Comparison of ENCODE assay signal across 6 mouse cellular contexts in genomic region chr8:105232321-105232693, GRCm38 (mm10). TPM values are rescaled to one million over a fixed set of nuclear protein-coding genes. Genes with fewer than 3 reads are reported as not detected.
A peak's percentile ranks its signal among the peaks of the same experiment; 100 is the strongest.
DNase-seq lines count a peak whose midpoint lies in the region; TF ChIP-seq lines count a peak whose summit lies in the region.
"Not testable (repeated sequence)": the region's sequence is repeated elsewhere in the genome, so short reads cannot be mapped to it uniquely, and the experiment has no call there.

No protein-coding gene starts in this region.

- TF ChIP-seq EP300 in ES-Bruce4 (IDR thresholded peaks at IDR 0.05; ENCODE audit: insufficient read depth, low read depth, low read length): 0 out of 2 replicates have a peak, but pooled peaks have one; percentile 22

- peak overlapping the region; percentile 59; the same call in 1 of the 2 replicates for H3K9ac ChIP-seq in ES-Bruce4 (ENCODE audit: low read depth, poor library complexity, severe bottlenecking)

- not testable (repeated sequence) for H3K9me3 ChIP-seq in E14TG2a.4 (ENCODE audit: low read length); ES-Bruce4 (replicated peaks; ENCODE audit: control insufficient read depth, insufficient read depth, low read length, poor library complexity, severe bottlenecking)

- peak; percentile 56 for DNase-seq in ES-CJ7 (ENCODE audit: low read depth, low spot score)
- DNase-seq in R1 (ENCODE audit: low read depth, low spot score): peak; percentile 63
- DNase-seq in ZHBTc4 (ENCODE audit: low read depth, low spot score): peak; percentile 54
- DNase-seq in gastrocnemius, adult 2 months: not testable (repeated sequence)

- intact Hi-C loops in gastrocnemius, adult 2 months (cut with DNase I): not testable (repeated sequence)

- TF ChIP-seq CTCF in E14TG2a.4 (conservative IDR thresholded peaks at IDR 0.05; ENCODE audit: low read length); ES-Bruce4 (IDR thresholded peaks at IDR 0.05; ENCODE audit: low read depth, low read length); gastrocnemius, adult 2 months (IDR thresholded peaks at IDR 0.05): not testable (repeated sequence)

- peaks cover 97% of the 10 kb centered on the region for H3K4me1 ChIP-seq in E14TG2a.4 (replicated peaks; ENCODE audit: low read depth, low read length)
- not testable (repeated sequence) for H3K4me1 ChIP-seq in ES-Bruce4 (ENCODE audit: control insufficient read depth, insufficient read depth, low read length)

- peak overlapping the region; percentile 5; the same call in 1 of the 2 replicates for H3K4me3 ChIP-seq in E14TG2a.4 (replicated peaks; ENCODE audit: low read length)
- H3K4me3 ChIP-seq in ES-Bruce4 (ENCODE audit: low read depth, low read length); gastrocnemius, adult 2 months: not testable (repeated sequence)

- H3K27ac ChIP-seq in ES-Bruce4 (ENCODE audit: insufficient read depth, low read length): not testable (repeated sequence)
- peak overlapping the region; percentile 86; the same call in 1 of the 2 replicates for H3K27ac ChIP-seq in gastrocnemius, adult 2 months

- H3K27me3 ChIP-seq in E14TG2a.4 (ENCODE audit: insufficient read depth, low read length); ES-Bruce4 (ENCODE audit: control insufficient read depth, insufficient read depth, low read length, poor library complexity, severe bottlenecking): not testable (repeated sequence)

- peaks cover 53% of the 10 kb centered on the region for H3K36me3 ChIP-seq in E14TG2a.4 (ENCODE audit: insufficient read depth, low read length)
- peaks cover 39% of the 10 kb centered on the region for H3K36me3 ChIP-seq in ES-Bruce4 (ENCODE audit: control insufficient read depth, insufficient read depth, low read length, poor library complexity, severe bottlenecking)

- not testable (repeated sequence) for TF ChIP-seq POLR2A in ES-Bruce4 (IDR thresholded peaks at IDR 0.05; ENCODE audit: insufficient read depth, low read length)

RNA-seq across cellular contexts. Expression of gene D230025D16Rik, which starts 7.4 kb away (rescaled TPM):
- 88.0 and 90.7 TPM in 2 replicates for polyA plus RNA-seq in ES-Bruce4 (2011; ENCODE audit: insufficient read depth, insufficient read length, low read depth, missing spikeins)
- 10 to 100 TPM; 28.1 to 33.1 TPM for total RNA-seq in gastrocnemius, adult 2 months (2021)

RNA-seq across cellular contexts. Expression of gene B3gnt9, which starts 22.6 kb away (rescaled TPM):
- polyA plus RNA-seq in ES-Bruce4 (2011; ENCODE audit: insufficient read depth, insufficient read length, low read depth, missing spikeins): 0.37 and 0.67 TPM in 2 replicates
- 1 to 10 TPM; 1.8 to 3.5 TPM for total RNA-seq in gastrocnemius, adult 2 months (2021)

RNA-seq across cellular contexts. Expression of gene Tradd, which starts 32.1 kb away (rescaled TPM):
- 4.7 and 5.6 TPM in 2 replicates for polyA plus RNA-seq in ES-Bruce4 (2011; ENCODE audit: insufficient read depth, insufficient read length, low read depth, missing spikeins)
- total RNA-seq in gastrocnemius, adult 2 months (2021): 1 to 10 TPM; 2.4 to 2.9 TPM

RNA-seq across cellular contexts. Expression of gene Fbxl8, which starts 32.1 kb away (rescaled TPM):
- 1.5 and 1.9 TPM in 2 replicates for polyA plus RNA-seq in ES-Bruce4 (2011; ENCODE audit: insufficient read depth, insufficient read length, low read depth, missing spikeins)
- 1 to 10 TPM; 1.0 to 1.1 TPM for total RNA-seq in gastrocnemius, adult 2 months (2021)

RNA-seq across cellular contexts. Expression of gene Hsf4, which starts 37.3 kb away (rescaled TPM):
- polyA plus RNA-seq in ES-Bruce4 (2011; ENCODE audit: insufficient read depth, insufficient read length, low read depth, missing spikeins): 1.1 and 1.4 TPM in 2 replicates
- total RNA-seq in gastrocnemius, adult 2 months (2021): 1 to 10 TPM; 6.1 to 8.4 TPM
